Mouse (Mus musculus) bone marrow macrophage, adult 2 months (primary cell): ENCODE data around the gene Ppp4r1.

Experiments
- CTCF ChIP-seq: IDR thresholded peaks from 2 replicates; pipeline ENCODE4 v1.5.1; 2012; ENCODE audit warnings: low read depth, mild to moderate bottlenecking, low read length, moderate library complexity
- POLR2A ChIP-seq: IDR thresholded peaks from 2 replicates; pipeline ENCODE4 v1.6.1; 2012; ENCODE audit warnings: mild to moderate bottlenecking, low read depth, low read length, borderline replicate concordance

DNA sequence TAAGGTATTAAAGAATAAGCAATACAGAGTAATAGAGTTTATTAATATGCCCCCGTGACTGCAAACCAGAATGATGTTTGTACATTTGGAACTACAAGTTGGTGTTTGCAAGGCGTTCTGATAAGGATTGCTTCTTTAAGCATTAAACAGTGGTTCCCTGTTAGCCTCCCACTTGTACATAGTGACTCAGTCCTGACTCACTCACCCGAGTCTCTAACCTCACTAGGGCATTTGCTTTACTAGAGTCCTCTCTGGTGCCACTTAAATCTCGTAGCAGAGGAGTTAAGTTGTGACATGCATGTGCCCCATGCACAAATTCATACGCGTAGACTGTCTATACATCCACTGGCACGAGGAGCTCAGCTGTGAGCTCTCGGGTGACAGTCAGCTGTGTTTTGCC, 31.4 kb downstream of the Ppp4r1 start:
- no peak for TF ChIP-seq POLR2A
- no peak for TF ChIP-seq CTCF
